Mouse (Mus musculus) ES-E14 (cell line): ENCODE results near the gene L3mbtl1. TPM values are rescaled to one million over a fixed set of nuclear protein-coding genes. Genes with fewer than 3 reads are reported as not detected.

ENCODE experiments used
- DNase-seq: peaks from one replicate; pipeline ENCODE4 v3.0.0-alpha.2; 2013; ENCODE audit warnings: low read depth, low spot score
- H3K27ac ChIP-seq: 2 replicates; pipeline ENCODE4 v1.5.1; 2012; ENCODE audit warnings: low read depth, mild to moderate bottlenecking, low read length, moderate library complexity, mixed read lengths; ENCODE audit not compliant: poor library complexity, insufficient read depth, severe bottlenecking
- H3K36me3 ChIP-seq: 2 replicates; pipeline ENCODE4 v1.6.1; 2012; ENCODE audit warnings: mild to moderate bottlenecking, low read length, moderate library complexity, mixed read lengths; ENCODE audit not compliant: control insufficient read depth, poor library complexity, insufficient read depth, severe bottlenecking
- H3K4me1 ChIP-seq, 2 experiments: fragments of 150-350 bp in 1 of 2; sonication (generic) in 1 of 2; 2 replicates each; pipeline ENCODE4 v1.6.1; 2012; ENCODE audit warnings: low read length in 2 of 2, mild to moderate bottlenecking in 1 of 2, mixed read lengths in 1 of 2; ENCODE audit not compliant: control insufficient read depth in 2 of 2, insufficient read depth in 2 of 2, poor library complexity in 1 of 2
- H3K4me3 ChIP-seq, 2 experiments: fragments of 150-350 bp in 1 of 2; sonication (generic) in 1 of 2; 2 replicates each; pipeline ENCODE4 v1.5.1; 2012; ENCODE audit warnings: low read length in 2 of 2, low read depth in 1 of 2, mild to moderate bottlenecking in 1 of 2, mixed read lengths in 1 of 2; ENCODE audit not compliant: insufficient read depth in 1 of 2, poor library complexity in 1 of 2, severe bottlenecking in 1 of 2
- H3K9ac ChIP-seq: 2 replicates; pipeline ENCODE4 v1.6.1; 2012; ENCODE audit warnings: low read depth, mild to moderate bottlenecking, low read length, mixed read lengths; ENCODE audit not compliant: poor library complexity, insufficient read depth, severe bottlenecking
- H3K9me3 ChIP-seq: fragments of 150-350 bp; sonication (generic); 2 replicates; pipeline ENCODE4 v1.6.1; 2012; ENCODE audit warnings: low read depth, mild to moderate bottlenecking, low read length; ENCODE audit not compliant: control insufficient read depth, insufficient read depth
- CHD2 ChIP-seq: IDR thresholded peaks from 2 replicates; pipeline ENCODE4 v1.6.1; 2014; ENCODE audit warnings: mild to moderate bottlenecking, low read depth, low read length, inconsistent platforms
- HCFC1 ChIP-seq: IDR thresholded peaks from 2 replicates; pipeline ENCODE4 v1.6.1; 2012; ENCODE audit warnings: low read length, inconsistent platforms, borderline replicate concordance; ENCODE audit not compliant: insufficient read depth
- MAFK ChIP-seq: IDR thresholded peaks from 2 replicates; pipeline ENCODE4 v1.6.1; 2014; ENCODE audit warnings: mild to moderate bottlenecking, low read depth, low read length, inconsistent platforms; ENCODE audit not compliant: insufficient read depth
- ZC3H11A ChIP-seq: IDR thresholded peaks from 2 replicates; pipeline ENCODE4 v1.6.1; 2012; ENCODE audit warnings: low read depth, mild to moderate bottlenecking, inconsistent platforms, low read length, borderline replicate concordance
- ZNF384 ChIP-seq: IDR thresholded peaks from 2 replicates; pipeline ENCODE4 v1.6.1; 2012; ENCODE audit warnings: low read depth, low read length, inconsistent platforms
- in situ Hi-C, 2 experiments: fragments of 600-800 bp; cut with MboI; formaldehyde crosslinking; loops; one replicate each; pipeline ENCODE4 v1.15.1; 2025; ENCODE audit warnings: low sequenced_read_pairs in 2 of 2, inconsistent platforms in 1 of 2; ENCODE audit not compliant: unreplicated experiment in 2 of 2
- total RNA-seq: library from RNA; depleted of rRNA; stranded (reverse); fragments of 300-350 nt; gene quantifications from 2 replicates; pipeline ENCODE4 v1.2.3, GENCODE M21; 2012

Gene L3mbtl1
- total RNA-seq, 1 experiment, result 1.1 TPM

DNA sequence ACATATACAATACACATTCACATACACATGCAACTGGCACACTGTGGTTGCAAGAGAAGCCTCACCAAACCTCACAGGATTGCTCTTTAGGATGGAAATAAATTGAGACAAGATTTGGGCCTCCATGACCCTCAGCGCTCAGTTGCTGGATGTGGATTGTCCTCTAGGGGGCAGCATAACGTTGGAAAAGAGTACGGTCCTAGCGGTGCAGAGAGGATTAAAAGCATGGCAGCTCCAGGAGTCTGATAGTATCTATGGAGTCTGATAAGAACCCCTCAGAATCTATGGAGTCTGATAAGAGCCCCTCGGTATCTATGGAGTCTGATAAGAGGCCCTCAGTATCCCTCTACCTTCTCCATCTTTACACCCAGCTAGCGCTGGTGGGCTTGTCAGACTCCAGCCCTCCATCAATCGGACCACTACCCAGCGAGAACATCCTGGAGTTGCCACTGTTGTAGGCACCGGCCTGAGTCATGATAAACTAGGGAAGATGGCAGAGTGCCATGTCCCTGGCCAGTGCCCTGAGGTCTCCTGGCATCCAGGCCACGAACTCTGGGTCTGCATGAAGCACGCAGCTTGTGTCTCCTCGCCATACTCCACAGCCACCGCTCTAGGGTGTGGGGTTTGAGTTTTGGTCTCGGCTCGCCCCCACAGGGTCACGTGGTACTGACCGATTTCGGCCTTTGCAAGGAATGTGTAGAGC, 55.4 kb downstream of the L3mbtl1 start:
- Histone ChIP-seq H3K4me1 (peaks cover 0 to 4% of the 10 kb centered on the region in 2 experiments; a peak in 1 of 4 replicates), H3K9ac (peak overlapping the region; percentile 17; the same call in 1 of the 2 replicates), H3K4me3 (peak overlapping the region; percentile 31 to 59), H3K36me3 (no peaks in the 10 kb centered on the region), H3K9me3 (no peaks in the 10 kb centered on the region), H3K27ac (no peak overlapping the region)
- DNase-seq, result peak; percentile 84
- in situ Hi-C loops, result no loop called here
- TF ChIP-seq CHD2, result no peak
- TF ChIP-seq ZC3H11A, result peak; percentile 90
- TF ChIP-seq HCFC1, result no peak
- TF ChIP-seq MAFK, result no peak
- no peak for TF ChIP-seq ZNF384

DNA sequence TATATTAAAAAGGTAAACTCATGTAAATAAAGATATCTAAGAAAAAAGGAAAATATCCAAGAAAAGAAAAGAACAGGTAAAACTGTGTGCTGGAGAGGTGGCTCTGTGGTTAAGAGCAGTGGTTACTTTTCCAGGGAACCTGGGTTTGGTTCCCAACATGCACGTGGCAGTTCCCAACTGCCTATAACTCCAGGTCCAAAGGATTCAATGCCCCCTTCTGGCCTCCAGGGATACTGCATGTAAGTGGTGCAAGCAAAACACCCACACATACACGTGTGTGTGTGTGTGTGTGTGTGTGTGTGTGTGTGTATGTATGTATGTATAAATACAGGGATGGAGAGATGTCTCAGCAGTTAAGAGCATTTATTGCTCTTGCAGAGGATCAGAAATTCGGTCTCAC, 56.5 kb downstream of the L3mbtl1 start:
- in situ Hi-C loops, result no loop called here
- Histone ChIP-seq H3K27ac (no peak overlapping the region), H3K9me3 (no peaks in the 10 kb centered on the region), H3K9ac (no peak overlapping the region), H3K4me3 (no peak overlapping the region), H3K4me1 (peaks cover 0 to 4% of the 10 kb centered on the region in 2 experiments; a peak in 1 of 4 replicates), H3K36me3 (no peaks in the 10 kb centered on the region)
- TF ChIP-seq MAFK (no peak), ZNF384 (no peak), HCFC1 (no peak), CHD2 (no peak), ZC3H11A (no peak)
- DNase-seq, result peak; percentile 69

DNA sequence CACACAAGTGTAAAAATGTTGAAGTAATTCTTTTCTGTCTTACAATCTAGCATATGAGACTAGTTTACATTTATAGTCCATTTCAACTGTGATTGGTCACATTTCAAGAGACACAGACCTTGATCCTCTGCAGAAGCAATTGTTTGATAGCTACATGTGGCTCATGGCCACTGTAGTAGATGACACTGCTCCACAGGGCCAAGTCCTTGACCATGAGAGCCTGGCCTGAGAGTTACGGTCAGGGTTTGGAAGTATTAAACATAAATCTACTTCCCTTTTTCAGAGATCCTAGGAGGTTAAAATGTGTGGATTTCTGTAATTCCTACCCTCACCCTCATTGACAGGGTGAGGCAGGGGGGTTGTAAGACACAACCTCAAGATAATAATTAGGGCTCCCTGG, 57.8 kb downstream of the L3mbtl1 start:
- H3K27ac ChIP-seq, result no peak overlapping the region
- DNase-seq, result no peak
- no peaks in the 10 kb centered on the region for H3K9me3 ChIP-seq
- TF ChIP-seq CHD2 (no peak), HCFC1 (no peak), ZNF384 (no peak), ZC3H11A (no peak), MAFK (no peak)
- no peak overlapping the region for H3K4me3 ChIP-seq
- in situ Hi-C loops, result no loop called here
- H3K9ac ChIP-seq, result no peak overlapping the region
- no peaks in the 10 kb centered on the region for H3K36me3 ChIP-seq
- H3K4me1 ChIP-seq, result peaks cover 0 to 4% of the 10 kb centered on the region in 2 experiments; a peak in 1 of 4 replicates

DNA sequence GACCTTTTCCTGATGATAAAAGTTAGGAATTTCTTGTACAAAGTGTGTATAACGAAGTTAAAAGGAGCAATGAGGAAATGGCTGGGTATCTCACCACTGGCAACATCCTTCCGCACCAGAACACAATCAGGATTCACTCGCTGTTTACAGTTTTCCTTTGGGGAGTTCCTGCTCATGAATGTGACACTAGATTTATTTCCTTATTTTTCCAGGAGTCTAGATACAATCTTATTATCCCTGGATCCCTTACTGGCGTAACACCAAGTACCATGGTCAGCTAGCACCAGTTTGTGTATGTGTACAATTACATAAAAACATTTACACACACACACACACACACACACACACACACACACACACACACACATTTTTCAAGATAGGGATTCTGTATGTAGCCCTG, 64.0 kb downstream of the L3mbtl1 start:
- no peak overlapping the region for H3K4me3 ChIP-seq
- DNase-seq, result no peak
- no peaks in the 10 kb centered on the region for H3K9me3 ChIP-seq
- H3K36me3 ChIP-seq, result no peaks in the 10 kb centered on the region
- no peak for TF ChIP-seq CHD2
- H3K9ac ChIP-seq, result no peak overlapping the region
- no peak overlapping the region for H3K27ac ChIP-seq
- H3K4me1 ChIP-seq, result no peaks in the 10 kb centered on the region
- in situ Hi-C loops, result no loop called here
